Mouse (Mus musculus) kidney, adult 2 months (tissue): Measurements from ENCODE around the gene Rnf38.

Source experiments
- CTCF ChIP-seq: fragments of 200-500 bp; conservative IDR thresholded peaks from 2 replicates; pipeline ENCODE4 v1.5.1; 2011; ENCODE audit warnings: low read depth, mild to moderate bottlenecking, control low read depth, low read length, moderate library complexity, mixed read lengths; ENCODE audit not compliant: insufficient read depth, insufficient read length
- POLR2A ChIP-seq: fragments of 200-500 bp; IDR thresholded peaks from one replicate; pipeline ENCODE4 v1.6.1; 2011; ENCODE audit warnings: low read depth, low read length, control low read depth

- TF ChIP-seq POLR2A (no peak), CTCF (no peak)
These were observed 129.2 kb downstream of the Rnf38 start for GRCm38 (mm10) chr4:44104195-44104917.
